Mouse (Mus musculus): Measurements from ENCODE around the gene Tcp10a.
"Not testable (repeated sequence)": the region's sequence is repeated elsewhere in the genome, so short reads cannot be mapped to it uniquely, and the experiment has no call there.

The Tcp10a gene

DNA sequence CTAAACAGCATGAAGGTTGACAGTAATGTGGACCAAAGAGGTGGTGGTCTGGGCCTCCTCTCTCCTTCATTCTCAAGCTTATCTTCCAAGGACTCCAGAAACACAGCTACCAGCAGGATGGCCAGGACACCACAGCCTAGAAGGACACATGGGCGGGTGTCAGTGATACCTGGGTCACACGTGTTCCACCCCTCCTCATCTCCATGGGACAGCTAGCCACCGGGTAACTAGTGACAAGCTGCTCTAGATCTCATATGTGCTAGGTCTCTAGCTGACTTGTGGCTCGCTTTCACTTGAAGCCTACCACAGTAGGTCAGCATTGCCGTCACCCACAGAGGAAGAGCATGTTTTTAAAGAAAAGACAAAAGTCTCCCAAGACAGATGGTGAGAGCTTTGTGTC lies 47.4 kb downstream of the Tcp10a start, which contains the start of gene Gm49630:
TSS of gene Gm49630 (minus strand) at position 101 of the 400 bp plus-strand sequence.
- DNase-seq: not testable (repeated sequence)

DNA sequence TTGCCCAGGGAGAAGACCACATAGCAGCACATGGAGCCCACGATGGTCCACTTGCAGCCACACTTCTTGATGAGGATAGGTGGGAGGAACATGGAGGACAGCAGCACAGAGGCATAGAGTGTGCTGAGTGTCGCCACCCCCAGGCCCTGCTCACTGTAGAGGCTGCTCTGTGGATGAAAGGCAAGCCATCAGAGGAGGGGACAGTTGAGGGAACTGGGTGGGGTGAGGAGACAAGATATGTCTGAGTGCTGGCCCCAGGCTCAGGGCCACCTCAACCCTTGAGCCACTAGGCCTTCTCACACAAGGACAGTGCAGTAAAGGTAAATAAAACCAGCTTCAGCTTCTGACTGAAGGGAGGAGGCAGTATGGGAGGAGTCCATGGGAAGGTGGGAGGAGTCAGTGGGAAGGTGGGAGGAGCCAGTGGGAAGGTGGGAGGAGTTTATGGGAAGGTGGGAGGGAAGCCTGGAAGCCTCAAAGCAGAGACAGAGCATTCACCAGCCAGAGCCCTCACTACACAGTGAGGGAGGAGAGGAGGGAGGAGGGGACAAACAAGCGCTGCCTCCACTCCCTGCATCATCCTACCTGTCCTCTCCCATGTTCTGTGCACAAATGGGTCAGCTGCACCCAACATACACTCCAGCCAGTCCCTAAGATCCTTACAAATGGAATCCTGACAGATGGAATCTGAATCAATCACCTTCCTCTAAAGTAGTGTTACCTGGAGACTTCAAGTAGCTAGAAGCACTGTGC lies 52.7 kb downstream of the Tcp10a start:
- DNase-seq: not testable (repeated sequence)

DNA sequence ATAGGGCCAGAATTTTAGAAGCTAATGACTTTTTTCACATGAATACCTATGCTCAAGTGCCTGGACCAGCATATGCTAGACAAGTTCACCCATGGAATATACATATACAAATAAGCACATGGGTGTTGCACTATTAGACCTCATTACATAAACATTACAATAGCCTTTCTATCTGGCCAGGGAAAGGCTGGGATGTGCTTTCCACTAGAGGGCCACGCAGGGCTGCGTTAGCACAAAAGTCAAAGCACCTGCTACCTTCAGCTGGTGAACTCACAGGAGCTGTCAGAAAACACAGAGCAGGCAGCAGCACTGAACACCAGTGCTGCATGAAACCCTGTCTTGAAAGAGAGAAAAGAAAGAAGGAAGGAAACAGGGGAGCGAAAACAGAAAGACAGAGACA lies 53.5 kb downstream of the Tcp10a start:
- DNase-seq: not testable (repeated sequence)

DNA sequence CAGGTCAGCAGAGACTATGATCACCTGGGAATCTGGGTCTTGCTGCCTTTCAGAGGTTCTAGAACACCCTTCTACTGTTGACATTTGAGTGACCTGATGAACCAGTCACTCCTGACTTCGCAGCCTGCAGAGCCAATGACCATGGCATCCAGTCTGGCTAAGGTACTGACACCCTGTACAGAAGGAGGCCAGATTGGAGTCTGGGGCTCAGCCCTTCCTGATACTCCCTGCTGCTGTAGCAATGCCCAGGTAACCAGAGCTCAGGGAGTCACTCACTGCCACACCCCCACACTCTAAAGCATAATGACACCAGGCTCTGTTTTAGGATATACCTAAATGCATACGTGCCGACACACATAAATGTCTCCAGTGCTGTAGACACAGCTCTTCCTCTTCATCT lies 58.3 kb downstream of the Tcp10a start:
- not testable (repeated sequence) for DNase-seq

DNA sequence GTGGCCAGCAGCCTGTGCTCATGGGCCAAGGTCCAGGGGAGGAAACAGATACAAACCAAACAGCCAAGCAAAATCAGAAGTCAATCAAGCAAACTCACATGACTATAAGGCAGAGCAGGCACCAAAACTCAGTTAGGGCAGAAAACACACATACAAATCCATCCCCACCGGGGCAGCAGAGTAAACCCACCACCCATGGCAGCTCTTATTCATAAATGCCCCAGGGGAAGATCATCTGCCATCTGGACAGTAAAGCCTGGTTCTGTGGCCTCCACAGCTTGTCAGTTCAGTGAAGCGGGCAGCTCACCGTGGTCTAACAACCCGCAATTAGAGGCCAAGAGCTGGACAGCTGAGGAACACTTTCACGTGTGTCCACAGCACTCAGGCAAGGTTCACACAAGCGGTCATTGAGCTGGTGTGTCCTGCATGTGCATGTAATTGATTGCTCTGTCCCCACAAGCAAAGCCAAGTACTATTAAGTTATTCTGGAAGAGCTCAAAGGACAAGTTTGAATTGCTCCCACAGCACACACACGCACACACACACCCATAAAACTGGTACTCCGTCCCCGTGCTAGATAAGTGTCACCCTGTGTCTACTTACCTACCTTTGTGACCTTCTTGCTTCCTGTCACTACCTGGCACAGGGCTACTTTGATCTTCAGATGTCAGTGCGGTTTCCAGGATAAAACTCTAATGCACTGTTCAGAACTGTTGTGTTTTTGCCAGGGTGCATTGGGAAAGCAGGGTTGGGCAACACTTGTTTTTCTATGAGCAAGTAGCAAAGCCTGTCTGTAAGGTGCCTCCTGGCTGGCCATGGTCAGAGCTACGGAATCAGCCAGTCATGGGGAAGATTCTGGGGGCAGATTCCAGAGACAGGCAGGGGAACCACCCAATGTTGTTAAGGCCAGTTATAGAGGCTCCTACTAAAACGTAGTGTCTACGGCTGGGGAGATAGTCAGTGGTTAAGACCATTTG lies 59.0 kb downstream of the Tcp10a start:
- not testable (repeated sequence) for DNase-seq

DNA sequence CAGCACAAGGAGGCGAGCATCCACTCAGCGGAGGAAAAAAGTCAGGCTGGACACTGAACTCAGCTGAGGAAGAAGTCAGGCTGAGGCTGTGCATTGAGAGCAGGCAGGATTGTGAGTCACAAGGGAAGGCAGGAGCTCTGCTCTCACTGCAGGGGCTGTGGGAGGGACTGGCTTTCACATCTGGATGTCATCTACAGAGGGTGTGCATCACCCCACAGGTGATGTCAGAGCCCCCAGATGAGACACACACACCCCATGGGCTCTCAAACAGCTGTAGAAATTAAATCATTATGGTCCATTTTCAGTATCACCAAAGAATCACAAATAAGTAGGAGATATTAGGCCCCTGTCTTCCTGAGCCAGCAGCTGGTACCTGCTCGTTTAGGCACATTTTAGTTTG lies 60.9 kb downstream of the Tcp10a start, which contains the start of gene Unc93a2:
TSS of gene Unc93a2 (minus strand) at position 101 of the 400 bp plus-strand sequence.
- not testable (repeated sequence) for DNase-seq

DNA sequence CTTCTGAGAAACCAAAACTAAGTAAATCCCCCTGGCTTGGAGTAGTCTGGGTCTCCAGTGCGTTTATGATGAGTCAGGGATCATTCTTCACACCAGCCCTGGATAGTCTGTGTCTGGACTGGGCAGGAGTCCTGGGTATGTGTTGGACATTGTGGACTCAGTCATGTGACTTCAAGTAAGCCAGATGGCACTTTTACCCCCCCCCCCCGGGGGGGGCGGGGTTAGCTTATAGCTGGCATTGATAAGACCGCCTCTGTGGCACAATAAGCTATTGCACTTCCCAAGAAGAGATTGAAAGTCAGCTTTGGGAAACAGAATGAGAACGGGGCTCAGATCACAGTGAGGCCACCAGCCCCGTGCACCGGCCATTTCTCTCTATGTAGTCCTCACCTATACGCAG lies 61.6 kb downstream of the Tcp10a start:
- not testable (repeated sequence) for DNase-seq

DNA sequence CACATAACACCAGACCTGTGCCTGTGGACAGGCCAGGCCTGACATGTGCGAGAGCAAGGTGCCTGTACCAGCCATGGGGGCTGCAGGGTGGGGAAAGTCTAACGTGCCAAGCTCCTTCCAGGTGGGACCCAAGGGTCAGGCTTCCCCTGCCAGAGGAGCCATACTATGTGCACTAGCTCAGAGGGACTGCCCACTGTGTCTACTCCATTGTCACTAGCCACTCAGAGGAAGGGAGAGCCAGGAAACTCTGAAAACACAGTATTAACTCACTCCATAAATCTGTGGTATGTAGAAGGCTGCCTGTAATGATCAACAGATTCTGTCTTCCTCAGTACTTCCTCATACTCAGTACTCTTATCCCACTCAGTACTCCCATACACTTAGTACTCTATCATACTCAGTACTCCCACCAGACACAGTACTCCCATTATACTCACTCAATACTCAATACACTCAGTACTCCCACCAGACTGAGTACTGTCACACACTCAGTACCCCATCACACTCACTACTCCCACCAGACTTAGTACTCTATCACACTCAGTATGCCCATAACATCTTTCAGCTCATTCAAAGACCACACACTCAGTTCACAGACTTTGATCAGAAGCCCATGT lies 64.0 kb downstream of the Tcp10a start:
- not testable (repeated sequence) for DNase-seq

DNA sequence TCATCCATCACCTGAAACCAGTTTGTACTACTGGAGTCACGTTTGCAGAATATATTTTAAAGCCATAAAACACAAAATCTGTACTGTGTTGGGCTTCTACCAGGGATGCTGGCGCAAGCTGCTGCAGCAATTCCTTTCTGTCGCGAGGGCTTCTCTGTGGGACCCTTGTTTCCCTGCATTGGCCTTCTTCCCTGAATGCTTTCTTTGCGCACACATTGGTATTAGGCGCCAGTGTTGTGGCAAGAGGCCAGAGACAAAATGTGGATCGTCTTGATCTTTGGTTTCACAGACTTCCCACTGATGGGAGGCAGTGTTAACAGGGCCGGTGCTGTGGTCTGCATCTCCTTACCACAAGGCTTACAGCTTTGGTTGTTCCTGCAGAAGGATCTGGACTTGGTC lies 64.5 kb downstream of the Tcp10a start:
- DNase-seq: not testable (repeated sequence)

DNA sequence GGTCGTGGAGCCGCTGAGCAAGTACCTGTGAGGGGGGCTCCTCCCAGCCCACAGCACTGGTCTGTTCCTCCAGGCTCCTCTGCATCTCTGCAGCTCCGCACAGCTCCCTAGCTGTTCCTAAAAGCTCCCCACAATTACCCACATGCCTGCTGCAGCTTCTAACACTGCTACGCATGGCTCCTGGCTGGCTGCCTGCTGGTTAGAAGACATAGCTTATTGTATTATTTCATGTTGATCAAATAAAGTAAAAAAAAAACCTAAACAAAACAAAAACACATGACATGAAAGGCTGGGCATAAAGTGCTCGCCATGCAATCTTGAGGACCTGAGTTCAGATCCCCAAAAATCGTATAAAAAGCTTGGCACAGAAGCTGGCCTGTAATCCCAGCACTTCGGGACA lies 65.5 kb downstream of the Tcp10a start:
- not testable (repeated sequence) for DNase-seq

DNA sequence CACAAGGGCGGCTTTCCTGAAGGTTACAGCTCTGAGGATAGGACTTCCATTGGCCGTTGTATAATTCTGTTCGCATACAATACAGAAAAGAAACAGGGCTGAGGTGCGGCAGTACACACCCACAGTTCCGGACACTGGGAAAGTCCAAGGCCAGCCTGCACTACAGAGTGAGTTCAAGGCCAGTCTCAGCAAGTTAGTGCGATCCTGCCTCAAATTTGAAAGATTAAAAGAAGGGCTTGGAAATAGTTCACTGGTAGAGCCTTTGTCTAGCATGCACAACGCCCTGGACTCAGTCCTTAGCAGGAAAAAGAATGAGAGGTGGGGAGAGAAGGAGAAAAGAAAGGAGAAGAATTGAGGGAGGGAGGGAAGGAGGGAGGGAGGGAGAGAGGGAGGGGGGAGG lies 70.7 kb downstream of the Tcp10a start:
- DNase-seq: not testable (repeated sequence)
